Mouse (Mus musculus) neutrophil, adult 5-6 weeks (primary cell): Measurements from ENCODE around the gene 4931428L18Rik. TPM values are rescaled to one million over a fixed set of nuclear protein-coding genes. Genes with fewer than 3 reads are reported as not detected.
A peak's percentile ranks its signal among the peaks of the same experiment; 100 is the strongest.
"Not testable (repeated sequence)": the region's sequence is repeated elsewhere in the genome, so short reads cannot be mapped to it uniquely, and the experiment has no call there.

Source experiments
- ATAC-seq: fragments of 151-379, 151-347 bp; 2 replicates; pipeline ENCODE4 v1.8.0; 2017; ENCODE audit warnings: mild to moderate bottlenecking, moderate TSS enrichment; ENCODE audit not compliant: insufficient number of reproducible peaks, poor library complexity, low FRiP score, severe bottlenecking; ENCODE audit errors: extremely low read depth
- total RNA-seq: library from RNA; stranded (forward); fragments of 200-1000 nt; gene quantifications from 2 replicates; pipeline ENCODE4 v1.2.3, GENCODE M21; 2017

4931428L18Rik gene
- total RNA-seq, 1 experiment from 2014 or later = not detected

- not testable (repeated sequence) for ATAC-seq
Observed at GRCm38 (mm10) chr1:30977239-30977638, 245.2 kb downstream of the 4931428L18Rik start.

- ATAC-seq = no peak
Observed at GRCm38 (mm10) chr1:30951795-30952194, 270.7 kb downstream of the 4931428L18Rik start.

GRCm38 (mm10) chr1:30950456-30950835, 272.0 kb downstream of the 4931428L18Rik start:
- no peak for ATAC-seq

GRCm38 (mm10) chr1:30949710-30950455, 272.6 kb downstream of the 4931428L18Rik start:
- ATAC-seq = peak; percentile 87

- ATAC-seq = 0 out of 2 replicates have a peak, but pooled peaks have one; percentile 2
Observed at GRCm38 (mm10) chr1:30948950-30949639, 273.4 kb downstream of the 4931428L18Rik start.

- no peak for ATAC-seq
Observed at GRCm38 (mm10) chr1:30948361-30948949, 274.0 kb downstream of the 4931428L18Rik start.

Other genes with a start within 250 kb of the 4931428L18Rik start
- gene AC153137.1, start 244.7 kb downstream of the 4931428L18Rik start, total RNA-seq = not detected in 2 replicates
- not detected in 2 replicates for gene Lgsn, start 46.3 kb downstream of the 4931428L18Rik start, total RNA-seq
- not detected in 2 replicates for gene Pih1d3, start 154 bp upstream of the 4931428L18Rik start, total RNA-seq